Mouse (Mus musculus): ENCODE data around the gene Nfkbid. TPM values are rescaled to one million over a fixed set of nuclear protein-coding genes. Genes with fewer than 3 reads are reported as not detected.
A peak's percentile ranks its signal among the peaks of the same experiment; 100 is the strongest.

Nfkbid gene
- polyA plus RNA-seq, 1 experiment from 2014 or later, result 1.1 TPM

GRCm38 (mm10) chr7:30409789-30410188, 11.7 kb upstream of the Nfkbid start:
- no peak overlapping the region for H3K4me2 ChIP-seq (replicated peaks; ENCODE audit: low read depth)
- DNase-seq (ENCODE audit: low spot score), result no peak
- no peak overlapping the region for H3K27ac ChIP-seq (replicated peaks)
- ATAC-seq (ENCODE audit: low FRiP score, low TSS enrichment), result no peak
- H3K9me3 ChIP-seq (ENCODE audit: control insufficient read depth, low read length), result no peaks in the 10 kb centered on the region
- WGBS, result 43% methylated on average over 2 of the region's 2 CpGs
- no peaks in the 10 kb centered on the region for H3K4me1 ChIP-seq (replicated peaks; ENCODE audit: control insufficient read depth, insufficient read depth)
- TF ChIP-seq CTCF (IDR thresholded peaks at IDR 0.05; ENCODE audit: low read depth) (no peak), EP300 (optimal IDR thresholded peaks at IDR 0.05) (no peak)
- H3K36me3 ChIP-seq (ENCODE audit: control insufficient read depth, insufficient read depth, low read length), result no peaks in the 10 kb centered on the region
- H3K27me3 ChIP-seq (ENCODE audit: control insufficient read depth, insufficient read depth, low read length), result no peaks in the 10 kb centered on the region; the same call in 1 of the 2 replicates
- H3K9ac ChIP-seq (ENCODE audit: low read length), result no peak overlapping the region
- no peak overlapping the region for H3K4me3 ChIP-seq (ENCODE audit: low read depth, low read length)

DNA sequence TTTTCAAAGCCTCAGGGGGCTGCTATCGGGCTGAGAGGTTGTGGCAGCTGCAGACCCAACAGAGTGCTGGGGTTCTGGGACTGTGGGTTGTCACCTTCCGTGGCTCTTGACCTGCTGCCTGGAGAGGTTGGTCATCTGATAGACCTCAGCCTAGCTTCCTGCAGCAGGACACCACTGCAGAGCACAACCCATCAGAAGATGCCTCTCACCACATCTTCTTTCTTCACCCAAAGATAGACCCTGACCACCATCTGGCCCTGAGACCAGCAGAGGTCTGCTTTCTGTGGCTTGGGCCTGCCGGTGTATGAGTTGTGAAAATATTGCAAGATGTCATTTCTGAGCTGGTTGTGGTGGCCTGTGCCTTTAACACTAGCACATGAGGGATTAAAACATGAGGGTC, 10.5 kb upstream of the Nfkbid start:
- Histone ChIP-seq H3K4me3 (ENCODE audit: low read depth, low read length) (no peak overlapping the region), H3K36me3 (ENCODE audit: control insufficient read depth, insufficient read depth, low read length) (no peaks in the 10 kb centered on the region), H3K9ac (ENCODE audit: low read length) (no peak overlapping the region), H3K4me1 (replicated peaks; ENCODE audit: control insufficient read depth, insufficient read depth) (no peaks in the 10 kb centered on the region), H3K4me2 (replicated peaks; ENCODE audit: low read depth) (no peak overlapping the region), H3K27ac (replicated peaks) (no peak overlapping the region), H3K27me3 (ENCODE audit: control insufficient read depth, insufficient read depth, low read length) (no peaks in the 10 kb centered on the region; the same call in 1 of the 2 replicates), H3K9me3 (ENCODE audit: control insufficient read depth, low read length) (no peaks in the 10 kb centered on the region)
- ATAC-seq (ENCODE audit: low FRiP score, low TSS enrichment) (no peak), DNase-seq (ENCODE audit: low spot score) (no peak)
- no peak for TF ChIP-seq CTCF (IDR thresholded peaks at IDR 0.05; ENCODE audit: low read depth)
- TF ChIP-seq EP300 (optimal IDR thresholded peaks at IDR 0.05), result no peak
- 70% methylated on average over 3 of the region's 3 CpGs for WGBS

DNA sequence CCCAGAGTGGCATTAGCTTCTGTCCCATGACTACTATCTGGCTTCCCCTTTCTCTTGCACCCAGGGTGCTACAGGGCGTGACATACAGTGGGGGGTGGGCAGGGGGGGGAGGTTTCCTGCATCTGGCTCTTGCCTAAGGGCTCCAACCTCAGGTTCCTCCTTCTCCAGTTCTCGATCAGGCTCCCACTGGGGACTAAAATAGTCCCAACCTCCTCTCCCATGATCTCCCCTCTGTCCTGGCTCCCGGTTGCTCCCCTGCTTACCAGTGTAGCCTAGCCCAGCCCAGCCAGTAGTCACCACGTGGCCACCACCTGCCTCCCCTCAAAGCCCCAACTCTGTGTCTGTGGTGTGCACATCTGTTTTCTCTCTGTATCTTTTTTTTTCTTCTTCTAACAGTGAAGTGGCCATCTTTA, 8.8 kb upstream of the Nfkbid start:
- Histone ChIP-seq H3K9ac (ENCODE audit: low read length) (no peak overlapping the region), H3K27me3 (ENCODE audit: control insufficient read depth, insufficient read depth, low read length) (no peaks in the 10 kb centered on the region; the same call in 1 of the 2 replicates), H3K27ac (replicated peaks) (no peak overlapping the region), H3K4me3 (ENCODE audit: low read depth, low read length) (no peak overlapping the region), H3K4me1 (replicated peaks; ENCODE audit: control insufficient read depth, insufficient read depth) (no peaks in the 10 kb centered on the region), H3K9me3 (ENCODE audit: control insufficient read depth, low read length) (no peaks in the 10 kb centered on the region), H3K4me2 (replicated peaks; ENCODE audit: low read depth) (no peak overlapping the region), H3K36me3 (ENCODE audit: control insufficient read depth, insufficient read depth, low read length) (no peaks in the 10 kb centered on the region)
- peak; percentile 54; the same call in 1 of the 2 replicates for ATAC-seq (ENCODE audit: low FRiP score, low TSS enrichment)
- 41% methylated on average over 4 of the region's 4 CpGs for WGBS
- TF ChIP-seq EP300 (optimal IDR thresholded peaks at IDR 0.05), result no peak
- no peak for TF ChIP-seq CTCF (IDR thresholded peaks at IDR 0.05; ENCODE audit: low read depth)
- DNase-seq (ENCODE audit: low spot score), result no peak

- 51% methylated on average over 5 of the region's 5 CpGs for WGBS
- H3K27ac ChIP-seq (replicated peaks), result 0 out of 2 replicates have a peak within 1 kb of the TSS, but pooled peaks have one; percentile 18
- no peak within 1 kb of the TSS for H3K4me3 ChIP-seq (ENCODE audit: low read depth, low read length)
- H3K4me2 ChIP-seq (replicated peaks; ENCODE audit: low read depth), result no peak within 1 kb of the TSS
- no peak for ATAC-seq (ENCODE audit: low FRiP score, low TSS enrichment)
- no peaks in the 10 kb centered on the region for H3K4me1 ChIP-seq (replicated peaks; ENCODE audit: control insufficient read depth, insufficient read depth)
- H3K27me3 ChIP-seq (ENCODE audit: control insufficient read depth, insufficient read depth, low read length), result no peaks in the 10 kb centered on the region; the same call in 1 of the 2 replicates
- no peaks in the 10 kb centered on the region for H3K9me3 ChIP-seq (ENCODE audit: control insufficient read depth, low read length)
- no peak for DNase-seq (ENCODE audit: low spot score)
- TF ChIP-seq EP300 (optimal IDR thresholded peaks at IDR 0.05) (no peak), CTCF (IDR thresholded peaks at IDR 0.05; ENCODE audit: low read depth) (no peak)
- H3K36me3 ChIP-seq (ENCODE audit: control insufficient read depth, insufficient read depth, low read length), result no peaks in the 10 kb centered on the region
- H3K9ac ChIP-seq (ENCODE audit: low read length), result no peak within 1 kb of the TSS
These were observed 7.9 kb upstream of the Nfkbid start, which contains the start of gene Tyrobp for GRCm38 (mm10) chr7:30413596-30413995. TSS of gene Tyrobp (plus strand) at chr7:30413760.

DNA sequence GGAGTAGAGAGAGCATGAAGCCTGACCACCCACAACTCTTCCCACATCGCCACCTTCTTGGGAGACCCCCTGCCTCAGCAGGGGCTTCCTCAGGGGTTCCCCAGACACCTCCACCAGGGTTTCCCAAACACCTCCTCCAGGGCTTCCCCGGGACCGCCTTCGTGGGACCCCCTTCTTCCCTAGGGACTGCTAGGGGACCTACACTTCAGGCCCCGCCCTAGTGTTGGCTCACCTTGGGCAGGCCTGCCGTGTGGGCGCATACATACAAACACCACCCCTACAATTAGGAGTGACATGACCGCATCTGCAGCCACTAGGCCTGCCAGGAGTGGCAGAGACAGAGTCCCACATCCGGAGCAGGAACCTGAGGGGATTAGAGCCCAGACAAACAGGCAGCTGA, 3.7 kb upstream of the Nfkbid start:
- ATAC-seq (ENCODE audit: low FRiP score, low TSS enrichment), result no peak
- TF ChIP-seq CTCF (IDR thresholded peaks at IDR 0.05; ENCODE audit: low read depth) (no peak), EP300 (optimal IDR thresholded peaks at IDR 0.05) (no peak)
- H3K27me3 ChIP-seq (ENCODE audit: control insufficient read depth, insufficient read depth, low read length), result no peaks in the 10 kb centered on the region
- H3K4me3 ChIP-seq (ENCODE audit: low read depth, low read length), result no peak overlapping the region
- 59% methylated on average over 9 of the region's 9 CpGs for WGBS
- no peaks in the 10 kb centered on the region for H3K36me3 ChIP-seq (ENCODE audit: control insufficient read depth, insufficient read depth, low read length)
- H3K4me2 ChIP-seq (replicated peaks; ENCODE audit: low read depth), result no peak overlapping the region
- H3K9me3 ChIP-seq (ENCODE audit: control insufficient read depth, low read length), result no peaks in the 10 kb centered on the region
- no peak for DNase-seq (ENCODE audit: low spot score)
- H3K27ac ChIP-seq (replicated peaks), result no peak overlapping the region
- no peaks in the 10 kb centered on the region for H3K4me1 ChIP-seq (replicated peaks; ENCODE audit: control insufficient read depth, insufficient read depth)
- H3K9ac ChIP-seq (ENCODE audit: low read length), result no peak overlapping the region

DNA sequence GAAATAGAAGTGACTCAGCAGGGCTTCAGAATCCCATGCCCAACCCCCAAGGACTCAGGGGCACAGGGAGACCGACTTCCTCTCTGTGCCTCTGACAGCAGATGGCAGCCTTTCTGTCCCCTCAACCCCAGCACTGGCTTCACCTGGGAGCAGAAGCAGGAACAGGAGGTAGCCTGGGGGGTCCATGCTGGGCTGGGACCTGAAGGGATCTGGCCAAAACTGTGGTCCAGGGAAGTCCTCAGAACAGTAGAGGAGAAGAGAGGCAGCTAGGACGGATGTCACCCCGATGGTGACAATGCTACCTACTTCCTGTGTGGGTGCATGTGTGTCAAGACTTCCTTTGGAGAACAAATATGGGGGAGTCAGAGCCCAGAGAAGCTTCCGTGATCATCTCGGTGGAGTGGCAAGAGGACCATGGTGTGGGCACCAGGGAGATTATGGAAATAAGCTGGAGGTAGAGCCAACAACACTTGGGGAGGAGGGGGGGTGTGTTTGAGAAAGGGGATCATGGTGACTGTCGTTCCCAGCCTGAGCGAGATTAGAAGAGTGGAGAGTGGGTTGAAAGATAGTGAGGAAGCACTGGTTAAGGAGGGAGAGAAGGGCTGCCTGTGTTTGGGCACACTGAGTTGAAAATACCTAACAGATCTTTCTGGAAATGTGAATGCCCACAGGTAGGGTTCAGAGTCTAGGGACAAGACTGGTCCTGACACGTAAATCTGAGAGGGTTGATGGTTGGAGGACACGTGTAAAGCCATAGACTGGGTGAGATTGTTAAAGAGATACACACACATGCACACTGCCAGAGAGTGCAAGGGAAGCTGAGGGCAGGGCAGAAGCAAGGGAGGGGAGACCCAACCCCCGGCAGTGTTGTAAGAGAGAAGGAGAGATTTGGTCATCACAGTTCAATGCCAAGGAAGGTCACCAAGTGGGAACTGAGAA, 1.7 kb upstream of the Nfkbid start, which contains the start of gene Hcst:
Gene Hcst, minus strand, starts transcription at position 294 of the 939 bp plus-strand sequence.
- no peak for DNase-seq (ENCODE audit: low spot score)
- WGBS, result 66% methylated on average over 10 of the region's 10 CpGs
- H3K36me3 ChIP-seq (ENCODE audit: control insufficient read depth, insufficient read depth, low read length), result no peaks in the 10 kb centered on the region
- no peak for TF ChIP-seq CTCF (IDR thresholded peaks at IDR 0.05; ENCODE audit: low read depth)
- no peak for TF ChIP-seq EP300 (optimal IDR thresholded peaks at IDR 0.05)
- H3K9ac ChIP-seq (ENCODE audit: low read length), result no peak within 1 kb of the TSS
- H3K4me2 ChIP-seq (replicated peaks; ENCODE audit: low read depth), result no peak within 1 kb of the TSS
- no peaks in the 10 kb centered on the region for H3K27me3 ChIP-seq (ENCODE audit: control insufficient read depth, insufficient read depth, low read length)
- no peak within 1 kb of the TSS for H3K4me3 ChIP-seq (ENCODE audit: low read depth, low read length)
- H3K9me3 ChIP-seq (ENCODE audit: control insufficient read depth, low read length), result no peaks in the 10 kb centered on the region
- no peak within 1 kb of the TSS for H3K27ac ChIP-seq (replicated peaks)
- no peak for ATAC-seq (ENCODE audit: low FRiP score, low TSS enrichment)
- no peaks in the 10 kb centered on the region for H3K4me1 ChIP-seq (replicated peaks; ENCODE audit: control insufficient read depth, insufficient read depth)
